Mouse (Mus musculus) thymus, adult 2 months (tissue): ENCODE results near the gene Cldn13.

Experiments used
- CTCF ChIP-seq: fragments of 200-500 bp; IDR thresholded peaks from 2 replicates; pipeline ENCODE4 v1.5.1; 2012; ENCODE audit warnings: mild to moderate bottlenecking, control low read depth, low read length, moderate library complexity, borderline replicate concordance; ENCODE audit not compliant: control insufficient read depth, poor library complexity, insufficient read depth; ENCODE audit errors: extremely low read depth
- POLR2A ChIP-seq: fragments of 200-500 bp; IDR thresholded peaks from 2 replicates; pipeline ENCODE4 v1.6.1; 2012; ENCODE audit warnings: mild to moderate bottlenecking, low read length, control low read depth, moderate library complexity; ENCODE audit not compliant: control insufficient read depth, poor library complexity, insufficient read depth; ENCODE audit errors: extremely low read depth

DNA sequence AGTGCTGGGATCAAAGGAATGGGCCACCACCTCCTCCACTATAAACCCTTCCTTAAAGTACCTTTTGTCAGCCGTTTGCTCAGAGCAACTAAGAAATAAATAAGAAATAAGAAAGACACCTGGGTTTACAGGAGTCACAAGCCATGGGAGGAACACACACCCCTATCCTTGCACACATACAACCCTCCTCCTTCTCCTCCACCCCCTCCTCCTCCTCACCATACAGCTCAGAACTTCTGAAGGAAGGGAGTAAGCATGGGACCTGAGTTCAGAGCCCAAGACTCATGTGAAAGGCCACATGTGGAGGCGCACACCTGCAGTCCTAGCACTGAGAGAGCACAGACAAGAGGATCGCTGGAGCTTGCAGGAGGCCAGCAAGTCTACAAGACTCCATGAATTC is 2.0 kb downstream of the Cldn13 start:
- TF ChIP-seq CTCF (no peak), POLR2A (no peak)
